In the genomic region with DNA sequence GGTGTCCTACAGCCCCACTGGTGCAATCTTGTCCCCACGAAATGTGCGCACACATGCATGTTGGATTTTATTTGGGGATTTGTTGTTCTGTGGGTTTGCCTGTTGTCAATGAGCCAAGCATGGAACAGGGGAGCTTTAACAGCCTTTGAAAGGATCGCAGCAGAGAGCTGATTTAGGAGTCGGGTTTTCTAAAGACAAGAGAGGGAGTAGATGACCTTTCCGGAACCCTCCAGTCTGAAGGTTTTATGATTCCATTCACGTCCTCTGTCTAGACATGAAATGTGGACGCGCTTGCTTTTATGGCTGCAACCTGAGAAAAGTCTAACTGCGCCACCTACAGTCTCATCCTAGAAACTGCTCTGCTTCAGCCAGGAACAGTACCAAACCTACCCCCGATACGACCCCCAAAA, we compare ENCODE assay signal across 8 mouse cellular contexts. TPM values are rescaled to one million over a fixed set of nuclear protein-coding genes. Genes with fewer than 3 reads are reported as not detected.
A peak's percentile ranks its signal among the peaks of the same experiment; 100 is the strongest.
DNase-seq lines count a peak whose midpoint lies in the region; ATAC-seq lines count a peak whose summit lies in the region.

No protein-coding gene starts in this region.

- H3K4me2 ChIP-seq in forebrain, embryonic 12.5 days = peak overlapping the region; percentile 10; the same call in 1 of the 2 replicates
- peak overlapping the region; percentile 11 for H3K4me2 ChIP-seq in hindbrain, embryonic 14.5 days (replicated peaks)

- H3K27me3 ChIP-seq in forebrain, embryonic 12.5 days = no peaks in the 10 kb centered on the region
- no peaks in the 10 kb centered on the region for H3K27me3 ChIP-seq in hindbrain, embryonic 14.5 days (ENCODE audit: control insufficient read depth, insufficient read depth, low read length)

- H3K36me3 ChIP-seq in forebrain, embryonic 12.5 days (replicated peaks) = no peaks in the 10 kb centered on the region
- no peaks in the 10 kb centered on the region for H3K36me3 ChIP-seq in hindbrain, embryonic 14.5 days (replicated peaks; ENCODE audit: control insufficient read depth, insufficient read depth)

- DNase-seq in gastrocnemius, adult 18-20 months (ENCODE audit: low spot score) = peak; percentile 58
- DNase-seq in gastrocnemius, postnatal 25 days = no peak
- peak; percentile 89 for DNase-seq in brain, adult 2 months (ENCODE audit: low read depth, low spot score)
- DNase-seq in hindbrain, embryonic 14.5 days (ENCODE audit: low spot score) = peak; percentile 96
- DNase-seq in layer of hippocampus, adult 9-11 months = peak; percentile 45
- peak; percentile 70 for DNase-seq in lung, postnatal 36 days
- peak; percentile 55 for DNase-seq in right cerebral cortex, postnatal 14 days

- ATAC-seq in forebrain, embryonic 12.5 days (ENCODE audit: low FRiP score) = peak; percentile 84
- ATAC-seq in hindbrain, embryonic 14.5 days (ENCODE audit: low FRiP score) = peak; percentile 87

- H3K9me3 ChIP-seq in forebrain, embryonic 12.5 days = no peaks in the 10 kb centered on the region
- H3K9me3 ChIP-seq in hindbrain, embryonic 14.5 days (ENCODE audit: control insufficient read depth, low read length) = no peaks in the 10 kb centered on the region

- H3K9ac ChIP-seq in forebrain, embryonic 12.5 days = no peak overlapping the region
- peak overlapping the region; percentile 11; the same call in 1 of the 2 replicates for H3K9ac ChIP-seq in hindbrain, embryonic 14.5 days

- 18% methylated on average over 11 of the region's 11 CpGs for WGBS in forebrain, embryonic 12.5 days
- WGBS in hindbrain, embryonic 14.5 days = 13% methylated on average over 11 of the region's 11 CpGs

- H3K4me3 ChIP-seq in forebrain, embryonic 12.5 days (replicated peaks) = no peak overlapping the region
- H3K4me3 ChIP-seq in hindbrain, embryonic 14.5 days (replicated peaks; ENCODE audit: low read length) = no peak overlapping the region

- H3K4me1 ChIP-seq in forebrain, embryonic 12.5 days = peaks cover 9% of the 10 kb centered on the region
- H3K4me1 ChIP-seq in hindbrain, embryonic 14.5 days (replicated peaks; ENCODE audit: control insufficient read depth, insufficient read depth, low read length) = peaks cover 11% of the 10 kb centered on the region

- H3K27ac ChIP-seq in forebrain, embryonic 12.5 days = peak overlapping the region; percentile 48; the same call in 1 of the 2 replicates
- H3K27ac ChIP-seq in hindbrain, embryonic 14.5 days = peak overlapping the region; percentile 70

RNA-seq across cellular contexts. Expression of a gene that starts 23.5 kb away (rescaled TPM):
- total RNA-seq in gastrocnemius, adult 18-20 months (2021) = 10 to 100 TPM; 20.1 to 22.8 TPM
- total RNA-seq in gastrocnemius, postnatal 25 days (2021) = 10 to 100 TPM; 16.4 to 18.1 TPM
- polyA plus RNA-seq in forebrain, embryonic 12.5 days (2016; fragmentation: Nextera tagmentation; extraction: Ambion mirVana) = 64.8 and 65.9 TPM in 2 replicates
- polyA plus RNA-seq in hindbrain, embryonic 14.5 days (2014; fragmentation: Nextera tagmentation; extraction: Ambion mirVana) = 88.1 and 89.3 TPM in 2 replicates
